Mouse (Mus musculus): ENCODE results near the gene Fam160a1.

Gene Fam160a1

DNA sequence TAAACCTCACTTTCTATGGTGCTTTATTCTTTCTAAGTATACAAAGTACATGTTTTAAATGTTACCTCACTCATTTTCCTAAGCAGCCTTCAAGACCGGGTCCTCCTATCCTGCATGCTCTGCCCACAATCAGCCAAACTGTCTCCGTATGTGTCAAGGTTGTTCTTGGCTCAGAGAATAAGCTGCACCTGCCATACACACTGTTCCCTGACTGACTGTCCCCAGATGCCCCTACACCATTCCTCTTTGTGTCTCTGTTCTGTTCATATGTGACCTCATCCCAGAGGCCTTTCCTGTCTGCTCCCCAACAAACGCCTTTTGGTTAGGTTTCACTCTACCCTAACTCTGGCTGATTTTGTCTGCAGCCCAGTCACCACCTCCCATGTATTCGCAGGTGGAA, 10.2 kb upstream of the Fam160a1 start:
- peak in 1 of 2 experiments; percentile 2 for DNase-seq (ENCODE audit: low spot score in 2 of 2)

DNA sequence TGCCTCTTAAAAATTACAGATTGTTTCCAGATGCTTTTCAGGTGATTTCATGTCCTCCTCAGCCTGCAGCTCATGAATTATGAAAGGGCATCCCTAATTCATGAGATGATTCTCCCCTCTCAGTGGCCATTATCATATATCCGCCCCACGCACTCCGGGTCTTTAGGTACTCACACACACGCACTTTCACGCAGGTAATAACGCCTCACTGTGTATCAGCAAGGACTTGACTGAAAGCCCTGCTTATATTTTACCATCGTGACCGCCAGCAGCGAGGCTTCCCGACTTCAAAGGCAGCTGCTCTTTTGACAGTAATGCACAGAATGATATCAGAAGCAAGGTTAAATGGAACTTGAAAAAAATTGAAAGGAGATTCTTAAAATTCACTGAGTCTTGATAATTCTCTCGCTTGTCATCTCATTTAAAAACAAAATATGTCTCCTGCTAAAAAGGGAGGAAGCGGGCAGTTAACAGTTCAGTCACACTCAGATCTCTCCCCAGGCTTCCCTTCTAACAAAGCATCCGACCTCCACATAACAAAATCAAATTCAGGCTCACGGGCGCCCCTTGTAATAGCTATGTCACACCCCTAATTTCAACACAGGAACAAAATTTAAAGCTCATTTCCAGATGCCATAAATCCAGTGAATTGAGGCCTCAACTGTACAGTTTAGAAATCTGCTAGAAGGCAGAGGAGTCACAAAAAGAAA, 3.9 kb upstream of the Fam160a1 start:
- no peak for DNase-seq (ENCODE audit: low spot score in 2 of 2)

DNA sequence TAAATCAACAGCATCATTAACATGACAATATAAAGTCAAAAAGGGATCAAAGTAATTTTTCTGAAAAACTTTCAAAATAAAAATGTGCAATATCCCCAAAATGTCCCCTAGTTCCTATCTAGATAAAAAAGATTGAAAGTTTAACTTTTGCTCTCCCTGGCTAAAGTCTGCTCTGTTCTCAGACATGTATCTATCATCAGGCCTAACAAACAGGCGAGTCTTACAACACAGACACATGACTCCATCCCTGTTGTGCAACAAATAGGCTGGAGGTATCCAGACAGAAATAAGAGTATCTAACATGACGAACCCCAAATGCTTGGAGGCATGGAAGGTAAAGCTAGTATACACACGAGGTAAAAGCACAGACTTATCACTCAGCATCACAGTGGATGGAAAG, 2.2 kb upstream of the Fam160a1 start:
- no peak for DNase-seq (ENCODE audit: low spot score in 2 of 2)

DNA sequence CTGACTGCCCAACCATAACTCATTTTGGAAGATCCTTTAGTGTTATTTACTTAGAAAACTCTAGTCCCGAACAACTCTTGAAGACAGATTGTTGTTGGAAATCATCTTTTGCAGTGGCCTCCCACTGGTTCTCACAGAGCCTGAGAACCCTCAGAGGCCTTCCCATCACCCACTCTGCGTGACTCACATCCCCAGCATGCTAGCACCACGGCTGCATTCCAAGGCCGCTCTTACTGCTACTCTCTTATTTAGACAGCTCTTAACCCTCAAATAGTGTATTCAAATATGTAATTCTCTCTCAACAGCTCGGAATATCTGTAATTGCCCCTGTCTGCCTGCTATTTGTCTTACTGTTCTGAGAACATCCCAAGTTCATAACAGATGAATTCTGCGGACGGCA, 2.9 kb downstream of the Fam160a1 start:
- DNase-seq (ENCODE audit: low spot score in 2 of 2) = no peak

DNA sequence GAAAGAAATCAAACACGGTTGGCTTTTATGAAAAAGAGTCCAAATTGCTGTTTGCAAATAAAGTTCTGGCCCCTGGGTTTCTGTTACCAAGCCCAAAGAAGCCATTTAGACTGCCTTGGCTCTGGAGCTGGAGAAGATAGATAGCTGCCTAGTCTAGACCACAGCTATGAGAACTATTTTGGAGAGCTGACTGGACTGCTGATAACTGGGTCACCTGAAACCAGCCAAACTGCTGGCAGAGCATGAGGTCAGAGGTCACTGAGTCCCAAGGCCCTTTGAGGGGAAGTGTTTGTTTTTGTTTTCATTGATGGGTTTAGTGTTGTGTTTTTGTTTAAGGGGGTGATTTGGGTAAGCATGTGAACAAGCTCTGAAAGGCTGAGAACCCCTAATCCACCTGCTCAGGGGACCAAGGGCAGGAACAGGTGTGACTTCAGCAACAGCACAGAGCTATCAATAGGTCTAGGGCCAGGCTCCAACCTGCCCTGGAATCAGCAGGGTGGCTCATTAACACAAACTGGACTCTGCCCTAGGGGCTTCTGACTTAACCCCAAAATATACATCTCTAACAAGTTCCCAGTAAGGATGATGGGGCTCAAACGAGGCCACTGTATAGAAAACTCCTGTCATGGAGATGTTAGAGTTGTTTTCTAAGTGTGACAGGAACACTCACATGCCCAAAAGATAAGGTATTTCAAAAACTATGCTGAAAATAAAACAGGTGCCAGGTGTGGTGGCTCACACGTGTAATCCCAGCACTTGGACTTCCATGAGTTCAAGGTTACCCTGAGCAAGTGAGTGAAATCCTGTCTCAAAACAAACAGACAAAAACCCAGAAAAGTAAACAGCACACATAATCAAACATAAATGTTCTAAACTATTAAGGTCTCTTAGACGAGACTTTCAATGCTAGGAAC, 3.7 kb downstream of the Fam160a1 start:
- DNase-seq (ENCODE audit: low spot score in 2 of 2) = no peak

DNA sequence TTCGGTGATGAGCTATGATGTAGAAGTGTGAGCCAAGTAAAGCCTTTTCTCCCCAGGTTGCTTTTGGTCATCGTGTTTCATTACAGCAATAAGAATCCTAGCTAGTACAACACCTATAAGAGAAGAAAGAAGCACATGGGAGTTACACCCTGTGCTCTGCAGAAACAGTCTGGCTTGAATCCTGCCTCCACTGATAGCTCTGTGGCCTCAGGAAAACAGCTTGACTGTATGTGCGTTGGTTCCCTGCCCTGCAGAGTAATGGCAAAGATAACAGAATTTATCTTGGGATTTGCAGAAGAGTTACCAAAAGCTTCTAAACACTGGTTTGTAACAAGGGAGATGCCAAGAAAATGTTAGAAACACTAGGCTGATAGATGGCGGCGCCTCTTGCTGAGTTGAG, 5.1 kb downstream of the Fam160a1 start:
- no peak for DNase-seq (ENCODE audit: low spot score in 2 of 2)

DNA sequence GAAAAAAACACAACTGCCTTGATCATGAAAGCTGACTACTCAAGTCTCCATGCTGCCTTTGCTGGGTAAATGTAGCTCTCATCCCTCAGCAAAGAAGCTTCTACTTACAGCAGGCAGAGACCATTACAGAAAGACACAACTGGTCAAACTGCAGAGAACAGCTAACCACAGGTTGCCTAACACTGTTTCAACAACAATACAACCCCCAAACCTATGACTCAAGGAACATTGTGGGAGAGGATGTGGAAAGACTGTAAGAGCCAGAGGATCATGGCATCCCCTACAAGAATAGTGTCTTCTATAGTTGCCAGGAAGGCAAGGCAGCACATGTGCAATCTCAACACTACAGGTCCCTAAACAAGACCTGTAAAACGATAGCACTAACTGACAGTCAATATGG, 23.9 kb downstream of the Fam160a1 start:
- DNase-seq (ENCODE audit: low spot score in 2 of 2) = no peak

DNA sequence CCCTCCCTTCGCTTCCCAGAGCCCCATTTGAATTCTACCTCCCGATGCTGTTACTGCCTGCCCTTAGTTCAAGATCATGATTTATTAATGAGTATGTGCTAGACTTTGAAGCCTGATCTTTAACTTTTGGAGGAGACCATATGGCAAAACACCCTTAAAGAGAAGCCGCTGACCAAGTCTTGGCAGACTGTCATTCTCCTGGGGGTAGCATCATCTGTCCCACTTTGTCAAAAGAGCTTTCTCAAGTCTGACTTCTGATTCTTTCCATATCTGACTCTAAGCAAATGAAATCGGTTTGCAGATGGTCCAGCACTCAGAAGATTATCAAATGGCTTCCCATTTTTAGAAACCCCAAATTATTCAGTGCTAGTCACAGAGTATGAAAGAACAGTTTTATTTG, 27.3 kb downstream of the Fam160a1 start:
- no peak for DNase-seq (ENCODE audit: low spot score in 2 of 2)

DNA sequence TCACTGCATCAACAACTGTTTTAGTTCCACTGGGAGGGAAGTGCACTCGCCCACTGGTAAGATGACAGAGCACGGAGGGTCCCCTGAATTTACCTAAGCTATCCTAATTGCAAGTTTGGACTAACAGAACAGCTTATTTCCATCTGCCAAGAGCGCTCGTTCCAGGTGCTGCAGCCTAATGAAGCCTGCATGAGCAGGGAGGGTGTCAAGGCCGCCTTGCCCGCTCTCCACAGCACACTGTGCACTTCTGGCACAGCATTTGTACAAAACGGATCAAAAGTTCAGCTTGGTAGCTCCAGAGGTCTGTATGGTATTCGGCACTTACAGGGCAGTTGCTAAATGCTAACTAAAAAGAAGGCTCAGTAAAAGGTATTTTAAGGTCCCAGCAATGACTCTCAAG, 30.6 kb downstream of the Fam160a1 start:
- DNase-seq (ENCODE audit: low spot score in 2 of 2) = no peak

DNA sequence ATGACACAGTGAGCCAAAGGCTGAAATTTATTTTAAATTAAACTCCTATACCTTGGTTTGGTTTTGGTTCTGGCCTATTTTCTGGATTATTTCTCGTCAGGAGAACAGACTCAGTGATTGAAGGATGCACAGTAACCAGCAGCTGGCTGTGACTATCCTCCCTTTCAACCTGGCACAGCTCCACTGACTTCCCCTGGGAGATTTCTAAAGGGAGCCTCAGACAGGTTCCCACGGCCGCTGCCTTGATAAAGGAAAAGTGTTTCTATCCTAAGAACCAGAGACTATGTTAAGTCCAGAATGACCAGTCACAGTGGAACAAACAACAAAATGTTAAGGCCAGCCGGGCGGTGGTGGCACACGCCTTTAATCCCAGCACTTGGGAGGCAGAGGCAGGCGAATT, 36.2 kb downstream of the Fam160a1 start:
- DNase-seq (ENCODE audit: low spot score in 2 of 2) = no peak

DNA sequence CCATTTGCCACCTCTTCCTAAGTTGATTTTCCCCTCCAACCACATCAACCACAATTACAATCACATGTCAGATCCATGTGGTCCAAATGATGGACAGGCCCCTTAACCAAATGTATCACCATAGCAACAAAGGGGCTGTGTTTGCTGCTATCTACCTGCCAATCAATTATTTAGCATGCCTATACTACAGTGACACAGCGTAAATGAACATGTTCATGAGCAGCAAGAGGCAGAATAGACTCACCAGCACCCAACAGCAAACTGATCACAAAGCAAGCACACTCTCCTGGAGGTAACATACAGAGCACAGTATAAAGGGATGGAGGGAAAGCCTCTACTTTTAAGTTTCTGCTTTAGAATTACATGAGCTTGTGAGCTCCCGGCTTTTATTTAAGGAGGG, 36.8 kb downstream of the Fam160a1 start:
- no peak for DNase-seq (ENCODE audit: low spot score in 2 of 2)

DNA sequence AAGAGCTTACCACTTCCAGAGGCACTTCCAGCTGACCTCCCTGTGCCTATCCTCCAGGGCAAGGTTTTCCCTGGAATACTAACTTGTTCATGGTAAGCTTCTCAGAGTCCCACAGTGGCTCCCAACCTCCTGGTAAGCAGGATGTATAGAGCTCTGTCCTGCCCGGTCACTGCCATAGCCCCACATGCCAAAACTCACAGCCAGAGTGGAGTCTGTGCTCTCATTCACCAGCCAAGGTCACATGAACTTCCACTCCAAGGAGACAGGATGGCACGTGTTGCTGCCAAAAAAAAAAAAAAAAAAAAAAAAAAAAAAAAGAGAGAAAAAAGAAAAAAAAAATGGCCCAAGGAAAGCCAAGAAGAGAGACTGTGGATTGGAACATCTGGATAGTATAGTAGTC, 39.2 kb downstream of the Fam160a1 start:
- no peak for DNase-seq (ENCODE audit: low spot score in 2 of 2)

DNA sequence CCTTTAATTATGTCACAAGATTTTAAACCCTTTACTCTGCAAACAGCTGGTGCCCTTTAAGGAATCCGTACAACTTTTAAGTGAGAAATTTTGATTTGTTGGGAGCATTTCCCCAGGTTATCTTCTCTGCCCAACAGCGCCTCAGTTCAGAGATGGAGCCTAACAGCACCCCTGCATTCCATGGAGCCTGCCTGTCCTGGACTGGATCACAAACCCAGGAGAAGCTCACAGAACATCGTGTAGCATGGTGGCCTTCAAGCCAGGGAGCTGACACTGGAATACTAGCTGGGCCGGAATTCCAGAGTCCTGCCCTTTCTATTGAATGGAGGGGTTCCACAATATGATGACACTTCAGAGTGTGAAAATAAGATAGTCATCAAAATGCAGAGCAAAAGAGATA, 39.7 kb downstream of the Fam160a1 start:
- DNase-seq (ENCODE audit: low spot score in 2 of 2) = no peak

DNA sequence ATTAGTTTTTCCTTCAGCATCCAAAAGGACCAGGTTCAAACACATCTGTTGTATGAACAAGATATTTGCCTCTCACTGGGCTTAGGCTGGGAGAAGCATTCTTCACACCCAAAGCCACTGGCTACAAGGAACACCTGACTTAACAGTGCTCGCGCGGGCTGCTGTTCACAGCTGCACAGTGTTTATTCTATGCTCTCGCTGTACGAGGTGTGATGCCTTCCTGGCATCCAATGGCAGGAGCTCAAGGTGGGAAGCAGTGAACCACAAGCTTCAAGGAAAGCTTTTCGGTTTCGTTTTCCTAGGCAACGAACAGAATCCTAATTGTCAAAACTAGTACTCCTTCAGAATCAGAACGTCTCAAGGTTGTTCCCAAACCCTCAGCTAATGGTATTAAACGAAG, 40.4 kb downstream of the Fam160a1 start:
- DNase-seq (ENCODE audit: low spot score in 2 of 2) = no peak

DNA sequence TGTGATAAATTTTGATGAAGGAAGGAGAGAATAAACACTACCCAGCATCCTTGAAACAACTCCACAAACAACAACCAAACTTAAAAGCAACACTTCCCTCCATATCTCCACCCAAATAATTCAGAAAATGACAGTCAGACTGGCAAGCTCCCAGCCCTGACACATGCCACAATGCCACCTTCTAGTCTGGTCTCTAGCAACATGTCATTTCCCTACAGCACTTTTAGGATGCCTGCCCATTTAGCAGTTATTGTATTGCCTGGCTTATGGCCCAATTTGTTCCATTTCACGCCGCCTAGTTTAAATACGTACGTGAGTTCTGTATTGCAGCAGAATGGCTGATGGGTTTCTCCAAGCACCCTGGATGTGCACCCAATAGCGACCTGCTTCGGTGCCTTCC, 41.0 kb downstream of the Fam160a1 start:
- no peak for DNase-seq (ENCODE audit: low spot score in 2 of 2)

DNA sequence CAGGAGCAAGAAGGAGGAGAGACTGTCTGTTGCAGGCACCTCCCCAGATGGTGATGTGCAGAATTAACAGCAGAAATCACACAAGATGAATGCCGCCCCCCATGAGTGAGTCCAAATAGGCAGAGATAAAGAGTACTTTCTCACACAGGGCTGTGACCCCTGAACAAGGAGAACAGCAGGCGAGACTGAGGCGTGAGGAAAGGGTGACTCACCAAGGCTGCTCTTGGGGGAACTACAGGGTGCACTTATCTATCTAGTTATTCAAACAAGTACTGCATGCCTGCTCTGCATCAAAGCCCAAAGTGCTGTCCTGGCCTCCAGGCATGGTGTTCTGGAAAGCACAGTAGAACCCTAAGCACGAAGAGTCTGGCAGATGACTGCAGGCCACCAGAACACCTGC, 43.2 kb downstream of the Fam160a1 start:
- DNase-seq (ENCODE audit: low spot score in 2 of 2) = no peak

DNA sequence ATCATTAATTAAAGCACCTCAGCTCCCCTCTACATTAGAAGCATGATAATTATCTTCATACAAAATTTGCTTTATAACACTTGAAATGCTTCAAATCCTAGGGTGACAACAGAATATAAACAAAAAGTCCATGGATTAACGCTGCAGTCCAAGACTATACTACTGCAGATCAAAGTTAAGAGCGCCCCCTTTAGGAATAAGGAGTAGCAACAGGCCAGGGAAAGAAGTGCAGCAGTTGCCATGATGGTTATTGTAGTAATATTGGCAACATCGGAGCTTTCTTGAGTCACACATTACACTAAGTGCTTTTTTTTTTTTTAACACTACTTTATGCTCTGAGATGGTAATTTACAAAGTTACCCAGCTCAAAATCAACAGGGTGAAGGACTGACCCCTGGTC, 43.7 kb downstream of the Fam160a1 start:
- no peak for DNase-seq (ENCODE audit: low spot score in 2 of 2)

DNA sequence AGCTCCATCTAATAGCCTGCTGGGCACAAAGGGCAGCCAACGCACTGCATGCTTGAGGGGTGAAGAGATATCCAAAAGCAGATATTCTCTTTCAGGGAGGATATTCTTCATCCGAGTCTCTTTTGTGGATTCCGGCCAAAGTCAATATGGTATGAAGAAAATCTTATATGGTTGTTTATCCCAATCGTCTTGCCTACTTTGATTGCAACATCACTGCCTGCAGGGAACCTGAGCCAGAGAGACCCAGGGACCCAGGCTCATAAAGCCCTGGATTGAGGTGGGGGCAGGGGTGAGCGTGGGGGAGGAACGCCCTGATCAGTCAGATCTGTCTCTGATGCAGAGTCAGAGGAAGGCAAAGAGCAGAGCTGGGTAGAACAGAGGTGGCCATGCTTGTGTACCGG, 52.2 kb downstream of the Fam160a1 start:
- no peak for DNase-seq (ENCODE audit: low spot score in 2 of 2)

DNA sequence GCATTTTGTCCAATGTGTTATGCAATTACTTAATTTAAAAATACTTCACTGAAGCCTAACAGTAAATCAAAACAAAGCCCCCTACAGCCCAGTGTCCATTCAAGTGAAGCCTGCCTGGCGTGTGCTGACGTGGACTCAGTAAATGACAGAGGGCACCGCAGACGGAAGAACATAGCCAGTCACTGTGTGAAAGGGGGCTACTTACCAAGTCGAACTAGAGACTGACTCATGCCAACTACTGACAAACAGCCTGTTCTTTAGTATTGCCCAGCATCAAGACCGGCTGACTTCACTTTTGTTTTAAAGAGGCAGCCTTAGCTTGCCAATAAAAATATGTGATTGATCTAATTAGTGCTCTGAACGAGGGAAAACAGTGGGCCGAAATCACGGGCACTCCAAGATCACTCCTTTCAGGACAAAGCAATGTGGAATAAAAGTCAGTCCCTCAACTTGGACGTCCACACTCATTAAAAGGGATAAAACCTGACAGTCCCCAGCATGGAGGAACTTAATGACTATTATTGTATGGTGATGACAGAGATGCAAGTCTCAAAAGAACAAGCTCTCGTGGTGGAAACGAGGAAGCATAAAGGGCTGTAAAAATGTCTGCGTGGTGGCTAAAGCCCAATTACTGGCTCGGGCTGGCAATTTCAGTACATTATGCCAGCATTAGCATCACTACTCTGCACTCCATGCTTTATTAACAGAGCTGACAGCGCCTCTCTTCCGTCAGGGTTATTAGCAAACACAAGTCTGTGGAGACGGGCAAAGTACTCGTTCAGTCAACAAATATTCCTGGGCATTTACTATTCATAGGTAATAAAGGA, 52.9 kb downstream of the Fam160a1 start:
- DNase-seq (ENCODE audit: low spot score in 2 of 2) = no peak

DNA sequence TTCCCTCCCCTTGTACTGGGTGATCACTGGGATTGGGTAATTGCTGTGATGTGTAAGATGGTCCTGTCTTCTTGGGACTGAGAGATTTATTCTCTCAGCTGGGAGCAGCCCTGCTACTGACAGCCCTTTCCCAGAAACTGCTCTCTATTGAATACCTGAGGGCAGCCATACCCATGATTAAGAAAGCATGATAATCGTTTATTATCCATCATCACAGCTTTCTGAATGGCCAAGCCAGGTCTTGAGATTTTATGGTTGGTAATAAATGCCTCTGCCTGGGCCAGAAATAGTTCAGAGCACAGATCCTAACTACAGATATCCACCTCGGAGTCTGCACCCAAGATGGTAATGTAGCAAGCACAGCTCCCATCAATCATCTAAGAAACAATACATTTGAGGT, 59.1 kb downstream of the Fam160a1 start:
- no peak for DNase-seq (ENCODE audit: low spot score in 2 of 2)

DNA sequence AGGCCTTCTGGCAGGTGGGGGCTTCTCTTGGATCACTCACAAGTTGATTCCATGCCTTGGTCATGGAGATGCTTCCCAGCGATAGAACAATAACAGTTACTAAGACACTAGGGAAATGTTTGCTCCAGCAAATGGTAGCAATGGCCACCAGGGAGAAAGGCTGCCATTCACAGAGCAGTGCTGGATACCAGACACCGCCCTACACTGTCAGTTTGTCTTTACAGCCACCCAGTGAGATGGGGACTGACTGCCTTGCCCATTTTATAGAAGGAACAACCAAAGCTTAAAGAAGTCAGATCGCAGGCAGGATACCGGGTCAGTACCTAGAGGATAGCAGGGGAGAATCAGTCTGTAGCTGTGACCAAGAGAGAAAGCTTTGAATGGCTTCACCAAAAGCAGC, 59.7 kb downstream of the Fam160a1 start:
- DNase-seq (ENCODE audit: low spot score in 2 of 2) = no peak

DNA sequence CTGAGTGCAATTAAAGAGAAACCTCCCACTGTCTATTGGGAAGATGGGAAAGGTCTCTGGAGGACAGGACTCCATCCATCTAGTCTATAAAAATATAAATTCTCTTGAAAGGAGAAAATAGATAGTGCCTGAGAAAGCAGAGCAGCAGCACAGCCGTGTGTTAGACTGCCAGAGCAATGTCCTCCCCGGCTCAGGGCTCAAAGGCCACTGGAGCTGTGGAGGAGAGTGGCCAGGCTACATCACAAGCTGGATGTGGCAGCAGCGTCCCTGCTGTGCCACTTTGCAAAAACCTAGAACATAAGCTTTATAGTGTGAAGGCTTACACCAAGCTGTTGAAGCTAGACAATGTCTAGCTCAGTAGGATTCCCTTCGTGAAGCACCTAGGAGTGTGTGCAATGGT, 67.7 kb downstream of the Fam160a1 start:
- no peak for DNase-seq (ENCODE audit: low spot score in 2 of 2)

Measured in cerebellum, postnatal 4 days (tissue).